Mouse (Mus musculus): ENCODE data around the gene Gm17409.

DNA sequence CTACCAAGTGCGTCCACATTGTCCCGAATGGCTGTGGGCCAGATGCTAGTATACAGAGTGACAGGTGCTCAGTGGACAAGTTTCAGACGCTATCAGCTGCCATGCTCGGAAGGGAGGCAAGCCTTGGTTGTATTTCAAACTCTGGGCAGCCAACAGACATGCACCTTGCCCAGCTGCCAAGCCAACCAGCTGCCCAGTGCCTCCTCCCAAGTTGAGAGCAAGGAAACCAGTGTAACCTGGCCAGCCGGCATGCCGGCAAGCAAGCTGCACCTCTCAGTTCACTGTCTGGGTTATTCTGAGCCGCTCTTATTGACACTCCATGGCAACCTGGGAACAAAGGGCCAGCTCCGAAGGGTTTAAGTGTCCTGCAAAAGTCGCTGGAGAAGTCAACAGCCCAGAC is 19.4 kb downstream of the Gm17409 start:
- TF ChIP-seq POLR2A (IDR thresholded peaks at IDR 0.05; ENCODE audit: extremely low read depth, insufficient read depth, low read length) (no peak), CTCF (IDR thresholded peaks at IDR 0.05; ENCODE audit: low read depth, low read length) (no peak)
